Mouse (Mus musculus) forebrain, embryonic 14.5 days (tissue): ENCODE data around the gene Ube4b. TPM values are rescaled to one million over a fixed set of nuclear protein-coding genes. Genes with fewer than 3 reads are reported as not detected.

Experiments used
- ATAC-seq: fragments of 200-750 bp; cut with Nextera tagmentation; 2 replicates; pipeline ENCODE4 v1.8.0; 2017; ENCODE audit warnings: mild to moderate bottlenecking, moderate library complexity
- DNase-seq: peaks from one replicate; pipeline ENCODE4 v3.0.0-alpha.2; 2015; ENCODE audit warnings: low spot score
- H3K27ac ChIP-seq: fragments of 300-500 bp; sonication (generic); 2 replicates; pipeline ENCODE4 v1.5.1; 2014; ENCODE audit warnings: low read depth, mild to moderate bottlenecking, control low read depth, low read length, moderate library complexity
- H3K27me3 ChIP-seq: fragments of 300-500 bp; sonication (generic); replicated peaks from 2 replicates; pipeline ENCODE4 v1.6.1; 2014; ENCODE audit warnings: low read length, control low read depth, mixed read lengths; ENCODE audit not compliant: control insufficient read depth, insufficient read depth
- H3K36me3 ChIP-seq: fragments of 300-500 bp; sonication (generic); 2 replicates; pipeline ENCODE4 v1.6.1; 2014; ENCODE audit warnings: low read length, control low read depth; ENCODE audit not compliant: control insufficient read depth, insufficient read depth
- H3K4me1 ChIP-seq: fragments of 300-500 bp; sonication (generic); 2 replicates; pipeline ENCODE4 v1.6.1; 2014; ENCODE audit warnings: antibody characterized with exemption, low read length, control low read depth; ENCODE audit not compliant: control insufficient read depth, insufficient read depth
- H3K4me2 ChIP-seq: fragments of 300-500 bp; sonication (generic); 2 replicates; pipeline ENCODE4 v1.6.1; 2014; ENCODE audit warnings: mild to moderate bottlenecking, control low read depth, low read length
- H3K4me3 ChIP-seq: fragments of 300-500 bp; sonication (generic); 2 replicates; pipeline ENCODE4 v1.5.1; 2014; ENCODE audit warnings: low read depth, low read length, control low read depth
- H3K9ac ChIP-seq: fragments of 300-500 bp; sonication (generic); 2 replicates; pipeline ENCODE4 v1.6.1; 2014; ENCODE audit warnings: mild to moderate bottlenecking, low read length, control low read depth, moderate library complexity
- H3K9me3 ChIP-seq: fragments of 300-500 bp; sonication (generic); replicated peaks from 2 replicates; pipeline ENCODE4 v1.6.1; 2016; ENCODE audit warnings: low read length, control low read depth, mixed read lengths; ENCODE audit not compliant: control insufficient read depth
- WGBS: fragments of 180-500 bp; shearing (Covaris S2); extraction: QIAGEN DNeasy Blood & Tissue Kit; methylation state at CpG from one replicate; pipeline ENCODE4 v1.1.7; 2014; 5-methylcytosine and 5-hydroxymethylcytosine counted together
- polyA plus RNA-seq: library from polyadenylated mRNA; unstranded; fragments of >200 nt; fragmentation: Nextera tagmentation; extraction: Ambion mirVana; gene quantifications from 2 replicates; pipeline ENCODE4 v1.2.1, GENCODE M21; 2014

Gene Ube4b
- polyA plus RNA-seq, 1 experiment from 2014 or later = 34.3 TPM

DNA sequence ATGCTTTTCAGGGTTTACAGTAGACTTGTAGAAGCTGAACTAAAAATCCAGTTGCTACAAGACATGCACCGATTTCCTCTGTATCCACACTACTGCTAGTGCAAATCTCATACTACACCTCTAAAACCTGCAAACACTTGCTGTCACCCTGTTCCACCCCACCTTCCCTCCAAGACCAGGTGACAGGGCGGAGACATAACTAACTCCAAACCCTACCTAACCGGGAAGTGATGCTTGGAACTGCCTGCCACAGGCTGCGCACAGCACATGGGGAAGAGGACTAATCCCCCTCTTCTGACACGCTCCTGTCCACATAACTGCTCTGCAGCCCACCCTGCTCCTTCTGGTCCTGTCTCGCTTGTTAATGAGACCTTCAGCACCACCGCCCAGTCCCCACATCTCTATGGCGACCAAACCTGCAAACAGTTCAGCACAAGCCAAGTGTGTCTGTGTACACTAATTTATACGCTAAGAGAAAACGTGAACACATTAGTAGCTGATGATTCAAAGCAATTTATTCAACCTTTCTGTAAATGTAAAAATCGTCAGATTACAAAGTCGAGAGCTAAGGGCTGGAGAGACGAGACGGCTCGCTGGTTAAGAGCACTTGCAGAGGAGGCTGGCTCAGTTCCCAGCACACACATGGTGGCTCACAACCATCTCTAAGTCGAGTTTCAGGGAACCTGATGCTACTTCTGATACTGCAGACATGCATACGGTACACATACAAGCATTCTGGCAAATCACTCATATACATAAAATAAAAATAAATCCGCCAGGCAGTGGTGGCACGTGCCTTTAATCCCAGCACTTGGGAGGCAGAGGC is 21.7 kb downstream of the Ube4b start:
- Histone ChIP-seq H3K36me3 (no peaks in the 10 kb centered on the region), H3K9me3 (no peaks in the 10 kb centered on the region), H3K27ac (no peak overlapping the region), H3K9ac (no peak overlapping the region), H3K4me1 (0 out of 2 replicates have a peak, but pooled peaks cover 3% of the 10 kb centered on the region), H3K4me3 (no peak overlapping the region), H3K4me2 (no peak overlapping the region), H3K27me3 (no peaks in the 10 kb centered on the region)
- peak; percentile 50 for ATAC-seq
- WGBS = 43% methylated on average over 19 of the region's 19 CpGs
- peak; percentile 68 for DNase-seq

DNA sequence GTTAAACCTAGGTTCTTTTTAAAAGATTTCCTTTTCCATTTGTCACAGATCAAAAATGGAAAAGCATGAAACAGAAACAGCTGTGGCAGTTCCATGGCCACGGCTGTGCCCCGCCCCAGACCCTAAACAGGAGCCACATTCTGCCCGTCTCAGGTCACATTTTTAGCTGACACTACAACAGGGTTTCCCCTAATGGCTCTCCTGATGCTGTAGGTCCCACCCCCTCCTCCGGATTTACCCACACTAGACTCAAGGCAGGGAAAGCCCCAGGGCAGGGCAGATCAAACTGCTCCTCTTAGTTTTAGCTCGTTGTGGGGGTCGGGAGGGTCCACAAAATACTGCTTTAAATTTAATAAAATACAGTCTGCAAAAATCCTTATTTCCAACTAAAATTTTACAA is 23.5 kb downstream of the Ube4b start:
- no peak overlapping the region for H3K9ac ChIP-seq
- H3K27me3 ChIP-seq = no peaks in the 10 kb centered on the region
- H3K4me1 ChIP-seq = 0 out of 2 replicates have a peak, but pooled peaks cover 3% of the 10 kb centered on the region
- H3K36me3 ChIP-seq = peaks cover 7% of the 10 kb centered on the region
- no peak for DNase-seq
- ATAC-seq = no peak
- 65% methylated on average over 6 of the region's 6 CpGs for WGBS
- H3K27ac ChIP-seq = no peak overlapping the region
- H3K4me3 ChIP-seq = no peak overlapping the region
- no peak overlapping the region for H3K4me2 ChIP-seq
- no peaks in the 10 kb centered on the region for H3K9me3 ChIP-seq

GRCm38 (mm10) chr4:149401591-149401982 is 25.0 kb downstream of the Ube4b start:
- Histone ChIP-seq H3K27ac (no peak overlapping the region), H3K4me1 (0 out of 2 replicates have a peak, but pooled peaks cover 3% of the 10 kb centered on the region), H3K27me3 (no peaks in the 10 kb centered on the region), H3K4me2 (no peak overlapping the region), H3K9me3 (no peaks in the 10 kb centered on the region), H3K36me3 (peaks cover 21% of the 10 kb centered on the region), H3K9ac (no peak overlapping the region), H3K4me3 (no peak overlapping the region)
- DNase-seq (no peak), ATAC-seq (no peak)
- 85% methylated on average over 8 of the region's 8 CpGs for WGBS

DNA sequence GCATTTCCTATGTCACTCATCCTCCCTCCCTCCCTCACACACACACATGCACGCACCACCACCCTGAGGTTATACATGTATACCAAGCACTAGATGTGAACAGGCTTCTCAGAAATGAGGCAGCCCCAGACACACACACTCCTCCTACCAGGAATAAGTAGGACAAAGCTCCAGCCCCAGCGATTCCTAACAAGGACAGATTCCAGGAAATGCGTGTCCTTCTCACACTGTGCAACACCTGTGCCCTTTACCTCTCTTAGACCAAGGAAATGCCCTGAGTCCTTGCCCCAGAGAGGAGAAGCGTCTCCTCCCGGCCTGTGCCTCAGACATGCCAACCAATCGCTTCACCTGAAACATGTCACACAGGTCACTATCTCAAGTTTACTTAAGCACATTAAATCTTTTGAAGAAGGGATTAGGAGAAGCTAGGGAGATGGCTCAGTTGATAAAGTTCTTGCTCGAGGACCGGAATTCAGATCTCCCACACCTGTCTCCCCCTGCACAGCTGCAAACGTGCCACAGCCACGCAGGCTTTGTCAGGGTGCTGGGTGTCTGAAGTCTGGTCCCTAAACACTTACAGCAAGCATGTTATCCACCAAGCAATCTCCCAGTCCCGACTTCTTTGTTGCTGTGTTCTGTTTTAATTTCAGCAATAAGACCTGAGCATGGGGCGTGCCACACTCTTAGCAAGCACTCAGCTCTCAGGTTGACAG is 25.5 kb downstream of the Ube4b start:
- Histone ChIP-seq H3K4me2 (no peak overlapping the region), H3K9ac (no peak overlapping the region), H3K4me3 (no peak overlapping the region), H3K27ac (no peak overlapping the region), H3K27me3 (no peaks in the 10 kb centered on the region), H3K9me3 (no peaks in the 10 kb centered on the region), H3K36me3 (peaks cover 23% of the 10 kb centered on the region), H3K4me1 (0 out of 2 replicates have a peak, but pooled peaks cover 3% of the 10 kb centered on the region)
- 89% methylated on average over 12 of the region's 12 CpGs for WGBS
- ATAC-seq (no peak), DNase-seq (no peak)

GRCm38 (mm10) chr4:149399331-149399910 is 27.1 kb downstream of the Ube4b start:
- no peak for DNase-seq
- H3K4me2 ChIP-seq = no peak overlapping the region
- peaks cover 23% of the 10 kb centered on the region for H3K36me3 ChIP-seq
- no peak for ATAC-seq
- no peaks in the 10 kb centered on the region for H3K27me3 ChIP-seq
- H3K9ac ChIP-seq = no peak overlapping the region; the same call in 1 of the 2 replicates
- 71% methylated on average over 4 of the region's 4 CpGs for whole genome bisulfite sequencing
- H3K9me3 ChIP-seq = no peaks in the 10 kb centered on the region
- 0 out of 2 replicates have a peak, but pooled peaks cover 3% of the 10 kb centered on the region for H3K4me1 ChIP-seq
- H3K27ac ChIP-seq = no peak overlapping the region
- no peak overlapping the region for H3K4me3 ChIP-seq

GRCm38 (mm10) chr4:149398181-149398735 is 28.3 kb downstream of the Ube4b start:
- no peak overlapping the region for H3K4me3 ChIP-seq
- no peak overlapping the region for H3K27ac ChIP-seq
- whole genome bisulfite sequencing = 92% methylated on average over 9 of the region's 9 CpGs
- peaks cover 23% of the 10 kb centered on the region for H3K36me3 ChIP-seq
- H3K9ac ChIP-seq = no peak overlapping the region
- no peaks in the 10 kb centered on the region for H3K4me1 ChIP-seq
- H3K4me2 ChIP-seq = no peak overlapping the region
- H3K27me3 ChIP-seq = no peaks in the 10 kb centered on the region
- ATAC-seq = no peak
- H3K9me3 ChIP-seq = no peaks in the 10 kb centered on the region
- DNase-seq = no peak

DNA sequence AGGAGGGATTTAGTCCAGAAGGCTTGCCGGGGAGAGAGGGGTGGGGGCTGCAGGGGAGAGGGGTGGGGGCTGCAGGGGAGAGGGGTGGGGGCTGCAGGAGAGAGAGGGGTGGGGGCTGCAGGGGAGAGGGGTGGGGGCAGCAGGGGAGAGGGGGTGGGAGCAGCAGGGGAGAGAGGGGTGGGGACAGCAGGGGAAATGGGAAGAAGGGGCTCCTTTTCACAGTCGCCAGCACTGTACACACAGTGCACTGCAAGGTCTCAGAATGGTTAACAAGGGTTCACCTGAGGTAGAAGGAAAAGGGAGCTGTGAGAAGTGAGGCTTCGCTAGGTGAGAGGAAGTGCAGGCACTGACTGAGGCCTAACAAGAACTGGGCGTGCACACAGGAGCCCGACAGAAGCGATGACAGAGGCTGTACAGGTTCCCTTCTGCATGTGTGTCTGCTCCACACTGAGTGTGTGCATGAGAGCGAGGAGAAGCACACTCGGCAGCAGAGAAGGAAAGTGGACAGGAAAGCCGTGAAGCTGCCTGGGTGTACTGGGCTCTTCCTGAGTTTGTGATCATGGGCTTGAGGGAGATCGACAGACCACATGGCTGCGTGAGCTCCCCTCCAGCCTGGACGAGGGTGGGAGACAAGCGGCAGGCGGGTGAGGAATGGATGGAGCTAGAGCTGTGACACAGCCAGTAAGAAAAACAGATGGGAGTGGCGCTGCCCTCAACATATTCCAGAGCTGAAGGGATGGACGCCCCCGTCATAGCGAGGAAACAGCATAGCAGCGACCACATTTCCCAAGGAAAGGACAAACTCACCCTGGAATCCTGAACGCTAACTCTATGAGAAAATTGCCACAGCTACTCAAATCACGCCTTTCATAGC is 29.9 kb downstream of the Ube4b start:
- Histone ChIP-seq H3K27ac (peak overlapping the region; percentile 33), H3K27me3 (no peaks in the 10 kb centered on the region), H3K9me3 (no peaks in the 10 kb centered on the region), H3K36me3 (peaks cover 26% of the 10 kb centered on the region), H3K4me1 (no peaks in the 10 kb centered on the region), H3K9ac (no peak overlapping the region), H3K4me2 (no peak overlapping the region), H3K4me3 (no peak overlapping the region)
- DNase-seq = no peak
- ATAC-seq = no peak
- WGBS = 67% methylated on average over 21 of the region's 21 CpGs

GRCm38 (mm10) chr4:149395581-149395980 is 31.0 kb downstream of the Ube4b start:
- Histone ChIP-seq H3K9me3 (no peaks in the 10 kb centered on the region), H3K36me3 (peaks cover 33% of the 10 kb centered on the region), H3K27me3 (no peaks in the 10 kb centered on the region), H3K9ac (no peak overlapping the region), H3K27ac (no peak overlapping the region), H3K4me1 (no peaks in the 10 kb centered on the region), H3K4me2 (no peak overlapping the region), H3K4me3 (no peak overlapping the region)
- 80% methylated on average over 6 of the region's 6 CpGs for WGBS
- DNase-seq (no peak), ATAC-seq (no peak)
